Mouse (Mus musculus) MEL (cell line): ENCODE results near the gene Slc25a21.

Experiments
- CHD2 ChIP-seq: IDR thresholded peaks from 2 replicates; pipeline ENCODE4 v1.6.1; 2011; ENCODE audit warnings: low read length, improper control_type of control experiment
- CTCF ChIP-seq, 3 experiments: IDR thresholded peaks in 2 of 3; conservative IDR thresholded peaks in 1 of 3; 2 replicates each; pipeline ENCODE4 v1.5.1; 2011 to 2012; ENCODE audit warnings: low read length in 3 of 3, low read depth in 2 of 3, mild to moderate bottlenecking in 2 of 3, improper control_type of control experiment in 1 of 3, inconsistent platforms in 1 of 3, mixed read lengths in 1 of 3, moderate library complexity in 1 of 3; ENCODE audit not compliant: control insufficient read depth in 1 of 3, insufficient read depth in 1 of 3, poor library complexity in 1 of 3, severe bottlenecking in 1 of 3
- ELF1 ChIP-seq: IDR thresholded peaks from 2 replicates; pipeline ENCODE4 v1.6.1; 2014; ENCODE audit warnings: low read depth, mild to moderate bottlenecking, inconsistent platforms, low read length, improper control_type of control experiment, moderate library complexity
- GATA1 ChIP-seq: IDR thresholded peaks from 2 replicates; pipeline ENCODE4 v1.6.1; 2011; ENCODE audit warnings: low read depth, low read length, improper control_type of control experiment
- MAZ ChIP-seq: IDR thresholded peaks from 2 replicates; pipeline ENCODE4 v1.6.1; 2012; ENCODE audit warnings: low read depth, mild to moderate bottlenecking, inconsistent platforms, low read length, improper control_type of control experiment
- NELFE ChIP-seq: IDR thresholded peaks from 2 replicates; pipeline ENCODE4 v1.6.1; 2011; ENCODE audit warnings: low read depth, low read length, improper control_type of control experiment
- RCOR1 ChIP-seq: IDR thresholded peaks from 2 replicates; pipeline ENCODE4 v1.6.1; 2012; ENCODE audit warnings: low read depth, mild to moderate bottlenecking, inconsistent platforms, low read length, improper control_type of control experiment
- TBP ChIP-seq: IDR thresholded peaks from 2 replicates; pipeline ENCODE4 v1.8.0; 2011; ENCODE audit warnings: low read depth, low read length, improper control_type of control experiment
- UBTF ChIP-seq: IDR thresholded peaks from 2 replicates; pipeline ENCODE4 v1.6.1; 2012; ENCODE audit warnings: low read depth, mild to moderate bottlenecking, inconsistent platforms, low read length, improper control_type of control experiment, moderate library complexity, borderline replicate concordance; ENCODE audit not compliant: insufficient read depth
- USF1 ChIP-seq: IDR thresholded peaks from 2 replicates; pipeline ENCODE4 v1.6.1; 2014; ENCODE audit warnings: low read depth, mild to moderate bottlenecking, inconsistent platforms, low read length, improper control_type of control experiment, moderate library complexity
- USF2 ChIP-seq, 2 experiments: IDR thresholded peaks; 2 replicates each; pipeline ENCODE4 v1.6.1; 2011 to 2012; ENCODE audit warnings: improper control_type of control experiment in 2 of 2, low read length in 2 of 2, borderline replicate concordance in 1 of 2, inconsistent platforms in 1 of 2, low read depth in 1 of 2, mild to moderate bottlenecking in 1 of 2; ENCODE audit not compliant: insufficient read depth in 1 of 2
- ZC3H11A ChIP-seq: IDR thresholded peaks from 2 replicates; pipeline ENCODE4 v1.6.1; 2012; ENCODE audit warnings: low read depth, mild to moderate bottlenecking, inconsistent platforms, low read length, improper control_type of control experiment
- ZKSCAN1 ChIP-seq: IDR thresholded peaks from 2 replicates; pipeline ENCODE4 v1.6.1; 2012; ENCODE audit warnings: low read depth, mild to moderate bottlenecking, inconsistent platforms, low read length, improper control_type of control experiment, moderate library complexity
- ZMIZ1 ChIP-seq: IDR thresholded peaks from 2 replicates; pipeline ENCODE4 v1.6.1; 2012; ENCODE audit warnings: low read depth, mild to moderate bottlenecking, inconsistent platforms, low read length, improper control_type of control experiment, moderate library complexity

- TF ChIP-seq ZC3H11A, result no peak
- no peak for TF ChIP-seq NELFE
- TF ChIP-seq CTCF (IDR thresholded peaks at IDR 0.05 in 2 of 3, conservative IDR thresholded peaks at IDR 0.05 in 1 of 3; ENCODE audit: control insufficient read depth in 1 of 3, insufficient read depth in 1 of 3, low read depth in 2 of 3, low read length in 3 of 3, poor library complexity in 1 of 3, severe bottlenecking in 1 of 3), result no peak
- TF ChIP-seq CHD2, result no peak
- TF ChIP-seq ZMIZ1, result no peak
- TF ChIP-seq TBP, result no peak
- TF ChIP-seq USF2 (IDR thresholded peaks at IDR 0.05; ENCODE audit: borderline replicate concordance in 1 of 2, insufficient read depth in 1 of 2, low read depth in 1 of 2, low read length in 2 of 2), result no peak
- TF ChIP-seq ELF1, result no peak
- TF ChIP-seq RCOR1, result no peak
- no peak for TF ChIP-seq USF1
- TF ChIP-seq GATA1, result no peak
- TF ChIP-seq MAZ, result no peak
- TF ChIP-seq UBTF, result no peak
- TF ChIP-seq ZKSCAN1, result no peak
These were observed 320.7 kb downstream of the Slc25a21 start for GRCm38 (mm10) chr12:56876549-56876948.
